Mouse (Mus musculus): ENCODE data around the gene Src. TPM values are rescaled to one million over a fixed set of nuclear protein-coding genes. Genes with fewer than 3 reads are reported as not detected.
"Not testable (repeated sequence)": the region's sequence is repeated elsewhere in the genome, so short reads cannot be mapped to it uniquely, and the experiment has no call there.

Src gene
- 24.8 and 30.1 TPM in 2 replicates for polyA plus RNA-seq (2014; fragmentation: Nextera tagmentation; extraction: Ambion mirVana)

- 0 out of 2 replicates have a peak within 1 kb of the TSS, but pooled peaks have one; percentile 13 for H3K9ac ChIP-seq
- WGBS = 28% methylated on average over 13 of the region's 13 CpGs
- H3K36me3 ChIP-seq (replicated peaks; ENCODE audit: control insufficient read depth, insufficient read depth) = no peaks in the 10 kb centered on the region
- H3K9me3 ChIP-seq (ENCODE audit: control insufficient read depth, low read length) = no peaks in the 10 kb centered on the region
- H3K4me3 ChIP-seq (replicated peaks; ENCODE audit: low read length) = no peak within 1 kb of the TSS
- DNase-seq (ENCODE audit: low spot score) = no peak
- H3K4me2 ChIP-seq (replicated peaks) = peak within 1 kb of the TSS; percentile 23; the same call in 1 of the 2 replicates
- H3K27ac ChIP-seq = peak within 1 kb of the TSS; percentile 35
- H3K4me1 ChIP-seq (replicated peaks; ENCODE audit: control insufficient read depth, insufficient read depth, low read length) = peaks cover 14% of the 10 kb centered on the region
- H3K27me3 ChIP-seq (ENCODE audit: control insufficient read depth, insufficient read depth, low read length) = no peaks in the 10 kb centered on the region
- ATAC-seq (ENCODE audit: low FRiP score) = no peak
These were observed at the start of gene Src for GRCm38 (mm10) chr2:157418206-157418605. Src (plus strand) TSS chr2:157418444.

- H3K4me2 ChIP-seq (replicated peaks) = no peak overlapping the region
- no peak for DNase-seq (ENCODE audit: low spot score)
- H3K4me3 ChIP-seq (replicated peaks; ENCODE audit: low read length) = no peak overlapping the region
- H3K27me3 ChIP-seq (ENCODE audit: control insufficient read depth, insufficient read depth, low read length) = no peaks in the 10 kb centered on the region
- H3K4me1 ChIP-seq (replicated peaks; ENCODE audit: control insufficient read depth, insufficient read depth, low read length) = peaks cover 34% of the 10 kb centered on the region
- ATAC-seq (ENCODE audit: low FRiP score) = no peak
- 82% methylated on average over 6 of the region's 6 CpGs for WGBS
- H3K36me3 ChIP-seq (replicated peaks; ENCODE audit: control insufficient read depth, insufficient read depth) = no peaks in the 10 kb centered on the region
- no peaks in the 10 kb centered on the region for H3K9me3 ChIP-seq (ENCODE audit: control insufficient read depth, low read length)
- no peak overlapping the region for H3K27ac ChIP-seq
- H3K9ac ChIP-seq = no peak overlapping the region
These were observed 46.5 kb upstream of the Src start for GRCm38 (mm10) chr2:157371696-157372095.

GRCm38 (mm10) chr2:157373681-157374080 is 44.6 kb upstream of the Src start:
- Histone ChIP-seq H3K9me3 (ENCODE audit: control insufficient read depth, low read length) (no peaks in the 10 kb centered on the region), H3K4me1 (replicated peaks; ENCODE audit: control insufficient read depth, insufficient read depth, low read length) (peaks cover 25% of the 10 kb centered on the region), H3K4me2 (replicated peaks) (no peak overlapping the region), H3K36me3 (replicated peaks; ENCODE audit: control insufficient read depth, insufficient read depth) (no peaks in the 10 kb centered on the region), H3K4me3 (replicated peaks; ENCODE audit: low read length) (no peak overlapping the region), H3K27ac (no peak overlapping the region), H3K27me3 (ENCODE audit: control insufficient read depth, insufficient read depth, low read length) (no peaks in the 10 kb centered on the region), H3K9ac (no peak overlapping the region)
- ATAC-seq (ENCODE audit: low FRiP score) (no peak), DNase-seq (ENCODE audit: low spot score) (no peak)
- 81% methylated on average over 3 of the region's 3 CpGs for WGBS

GRCm38 (mm10) chr2:157375051-157375450 is 43.2 kb upstream of the Src start:
- 66% methylated on average over 8 of the region's 8 CpGs for WGBS
- Histone ChIP-seq H3K4me2 (replicated peaks) (no peak overlapping the region), H3K27ac (no peak overlapping the region), H3K36me3 (replicated peaks; ENCODE audit: control insufficient read depth, insufficient read depth) (peaks cover 12% of the 10 kb centered on the region; the same call in 1 of the 2 replicates), H3K9ac (no peak overlapping the region), H3K4me3 (replicated peaks; ENCODE audit: low read length) (no peak overlapping the region), H3K4me1 (replicated peaks; ENCODE audit: control insufficient read depth, insufficient read depth, low read length) (peaks cover 20% of the 10 kb centered on the region), H3K9me3 (ENCODE audit: control insufficient read depth, low read length) (no peaks in the 10 kb centered on the region), H3K27me3 (ENCODE audit: control insufficient read depth, insufficient read depth, low read length) (no peaks in the 10 kb centered on the region)
- DNase-seq (ENCODE audit: low spot score) (no peak), ATAC-seq (ENCODE audit: low FRiP score) (no peak)

- Histone ChIP-seq H3K9me3 (ENCODE audit: control insufficient read depth, low read length) (no peaks in the 10 kb centered on the region), H3K9ac (peak overlapping the region; percentile 18; the same call in 1 of the 2 replicates), H3K4me2 (replicated peaks) (peak overlapping the region; percentile 33), H3K36me3 (replicated peaks; ENCODE audit: control insufficient read depth, insufficient read depth) (peaks cover 14% of the 10 kb centered on the region; the same call in 1 of the 2 replicates), H3K27ac (peak overlapping the region; percentile 51), H3K4me3 (replicated peaks; ENCODE audit: low read length) (no peak overlapping the region), H3K4me1 (replicated peaks; ENCODE audit: control insufficient read depth, insufficient read depth, low read length) (peaks cover 20% of the 10 kb centered on the region), H3K27me3 (ENCODE audit: control insufficient read depth, insufficient read depth, low read length) (no peaks in the 10 kb centered on the region)
- WGBS = 10% methylated on average over 14 of the region's 14 CpGs
- ATAC-seq (ENCODE audit: low FRiP score) (no peak), DNase-seq (ENCODE audit: low spot score) (no peak)
These were observed 42.2 kb upstream of the Src start for GRCm38 (mm10) chr2:157375794-157376757.

- DNase-seq (ENCODE audit: low spot score) (no peak), ATAC-seq (ENCODE audit: low FRiP score) (no peak)
- Histone ChIP-seq H3K9me3 (ENCODE audit: control insufficient read depth, low read length) (no peaks in the 10 kb centered on the region), H3K4me1 (replicated peaks; ENCODE audit: control insufficient read depth, insufficient read depth, low read length) (peaks cover 20% of the 10 kb centered on the region), H3K4me3 (replicated peaks; ENCODE audit: low read length) (no peak overlapping the region), H3K27me3 (ENCODE audit: control insufficient read depth, insufficient read depth, low read length) (no peaks in the 10 kb centered on the region), H3K36me3 (replicated peaks; ENCODE audit: control insufficient read depth, insufficient read depth) (peaks cover 17% of the 10 kb centered on the region; the same call in 1 of the 2 replicates), H3K9ac (no peak overlapping the region), H3K27ac (no peak overlapping the region), H3K4me2 (replicated peaks) (no peak overlapping the region)
- 29% methylated on average over 3 of the region's 3 CpGs for WGBS
These were observed 41.2 kb upstream of the Src start for GRCm38 (mm10) chr2:157376995-157377394.

- no peak overlapping the region for H3K4me3 ChIP-seq (replicated peaks; ENCODE audit: low read length)
- peaks cover 33% of the 10 kb centered on the region for H3K36me3 ChIP-seq (replicated peaks; ENCODE audit: control insufficient read depth, insufficient read depth)
- H3K4me2 ChIP-seq (replicated peaks) = no peak overlapping the region
- 0 out of 2 replicates have a peak overlapping the region, but pooled peaks have one; percentile 41 for H3K27ac ChIP-seq
- H3K27me3 ChIP-seq (ENCODE audit: control insufficient read depth, insufficient read depth, low read length) = no peaks in the 10 kb centered on the region
- H3K9me3 ChIP-seq (ENCODE audit: control insufficient read depth, low read length) = no peaks in the 10 kb centered on the region
- WGBS = 82% methylated on average over 4 of the region's 4 CpGs
- no peak for ATAC-seq (ENCODE audit: low FRiP score)
- H3K4me1 ChIP-seq (replicated peaks; ENCODE audit: control insufficient read depth, insufficient read depth, low read length) = 0 out of 2 replicates have a peak, but pooled peaks cover 4% of the 10 kb centered on the region
- DNase-seq (ENCODE audit: low spot score) = no peak
- H3K9ac ChIP-seq = no peak overlapping the region; the same call in 1 of the 2 replicates
These were observed 33.4 kb upstream of the Src start for GRCm38 (mm10) chr2:157384836-157385235.

- DNase-seq (ENCODE audit: low spot score); H3K4me2 ChIP-seq (replicated peaks); H3K27me3 ChIP-seq (ENCODE audit: control insufficient read depth, insufficient read depth, low read length); ATAC-seq (ENCODE audit: low FRiP score); H3K4me1 ChIP-seq (replicated peaks; ENCODE audit: control insufficient read depth, insufficient read depth, low read length); H3K9ac ChIP-seq; H3K9me3 ChIP-seq (ENCODE audit: control insufficient read depth, low read length); H3K4me3 ChIP-seq (replicated peaks; ENCODE audit: low read length); H3K27ac ChIP-seq; H3K36me3 ChIP-seq (replicated peaks; ENCODE audit: control insufficient read depth, insufficient read depth): not testable (repeated sequence)
- WGBS = 94% methylated on average over 13 of the region's 14 CpGs
These were observed 29.2 kb upstream of the Src start for GRCm38 (mm10) chr2:157388901-157389590.

- no peak overlapping the region for H3K27ac ChIP-seq
- no peak for ATAC-seq (ENCODE audit: low FRiP score)
These were observed 28.7 kb upstream of the Src start for GRCm38 (mm10) chr2:157389591-157389921.

More at GRCm38 (mm10) chr2:157389591-157389921, 28.7 kb upstream of the Src start:
- Histone ChIP-seq H3K36me3 (replicated peaks; ENCODE audit: control insufficient read depth, insufficient read depth) (0 out of 2 replicates have a peak, but pooled peaks cover 6% of the 10 kb centered on the region), H3K9ac (no peak overlapping the region), H3K4me2 (replicated peaks) (no peak overlapping the region), H3K27me3 (ENCODE audit: control insufficient read depth, insufficient read depth, low read length) (no peaks in the 10 kb centered on the region), H3K4me3 (replicated peaks; ENCODE audit: low read length) (no peak overlapping the region), H3K4me1 (replicated peaks; ENCODE audit: control insufficient read depth, insufficient read depth, low read length) (0 out of 2 replicates have a peak, but pooled peaks cover 3% of the 10 kb centered on the region), H3K9me3 (ENCODE audit: control insufficient read depth, low read length) (no peaks in the 10 kb centered on the region)
- 86% methylated on average over 7 of the region's 7 CpGs for WGBS
- no peak for DNase-seq (ENCODE audit: low spot score)

All from hindbrain, embryonic 14.5 days (tissue).